Mouse (Mus musculus): ENCODE data around the gene Nceh1. TPM values are rescaled to one million over a fixed set of nuclear protein-coding genes. Genes with fewer than 3 reads are reported as not detected.
A peak's percentile ranks its signal among the peaks of the same experiment; 100 is the strongest.

The Nceh1 gene
- total and polyA plus RNA-seq, 3 experiments = 8.2 to 9.3 TPM; not detected in 1

GRCm38 (mm10) chr3:27237226-27237625 is 54.5 kb downstream of the Nceh1 start (continued):
- TF ChIP-seq SMC3 (IDR thresholded peaks at IDR 0.05; ENCODE audit: low read depth, low read length) (peak; percentile 78), CHD1 (IDR thresholded peaks at IDR 0.05; ENCODE audit: low read depth, low read length) (no peak), EP300 (IDR thresholded peaks at IDR 0.05; ENCODE audit: low read depth in 1 of 2, low read length in 2 of 2) (no peak), SIN3A (IDR thresholded peaks at IDR 0.05; ENCODE audit: low read length) (no peak), MAX (IDR thresholded peaks at IDR 0.05; ENCODE audit: low read length) (no peak), MAZ (IDR thresholded peaks at IDR 0.05; ENCODE audit: low read depth, low read length) (no peak), ZC3H11A (IDR thresholded peaks at IDR 0.05; ENCODE audit: low read depth, low read length) (peak; percentile 75), ZMIZ1 (IDR thresholded peaks at IDR 0.05; ENCODE audit: low read depth, low read length) (no peak), JUND (IDR thresholded peaks at IDR 0.05; ENCODE audit: low read depth, low read length) (no peak), ZNF384 (IDR thresholded peaks at IDR 0.05; ENCODE audit: low read depth, low read length) (peak; percentile 64), MYC (IDR thresholded peaks at IDR 0.05; ENCODE audit: low read depth, low read length) (0 out of 2 replicates have a peak, but pooled peaks have one; percentile 29), POLR2A (IDR thresholded peaks at IDR 0.05; ENCODE audit: control insufficient read depth in 1 of 2, insufficient read depth in 1 of 2, low read depth in 1 of 2, low read length in 2 of 2, poor library complexity in 1 of 2) (no peak), GATA1 (IDR thresholded peaks at IDR 0.05; ENCODE audit: low read depth, low read length) (no peak)

GRCm38 (mm10) chr3:27238563-27238962 is 55.8 kb downstream of the Nceh1 start:
- TF ChIP-seq SIN3A (IDR thresholded peaks at IDR 0.05; ENCODE audit: low read length) (no peak), CHD2 (IDR thresholded peaks at IDR 0.05; ENCODE audit: low read length) (no peak), RCOR1 (IDR thresholded peaks at IDR 0.05; ENCODE audit: low read depth, low read length) (no peak), NELFE (IDR thresholded peaks at IDR 0.05; ENCODE audit: low read depth, low read length) (no peak), ETS1 (IDR thresholded peaks at IDR 0.05; ENCODE audit: low read depth, low read length) (no peak), ZMIZ1 (IDR thresholded peaks at IDR 0.05; ENCODE audit: low read depth, low read length) (no peak), MYB (IDR thresholded peaks at IDR 0.05; ENCODE audit: low read depth, low read length) (no peak), USF2 (IDR thresholded peaks at IDR 0.05; ENCODE audit: borderline replicate concordance in 1 of 2, insufficient read depth in 1 of 2, low read depth in 1 of 2, low read length in 2 of 2) (no peak), USF1 (IDR thresholded peaks at IDR 0.05; ENCODE audit: low read depth, low read length) (no peak), EP300 (IDR thresholded peaks at IDR 0.05; ENCODE audit: low read depth in 1 of 2, low read length in 2 of 2) (no peak), ZNF384 (IDR thresholded peaks at IDR 0.05; ENCODE audit: low read depth, low read length) (no peak), MYC (IDR thresholded peaks at IDR 0.05; ENCODE audit: low read depth, low read length) (no peak), TAL1 (IDR thresholded peaks at IDR 0.05; ENCODE audit: low read length) (no peak), NRF1 (IDR thresholded peaks at IDR 0.05; ENCODE audit: insufficient read depth, low read depth, low read length, poor library complexity, severe bottlenecking) (no peak), MAX (IDR thresholded peaks at IDR 0.05; ENCODE audit: low read length) (no peak), POLR2A (IDR thresholded peaks at IDR 0.05; ENCODE audit: control insufficient read depth in 1 of 2, insufficient read depth in 1 of 2, low read depth in 1 of 2, low read length in 2 of 2, poor library complexity in 1 of 2) (no peak), SMC3 (IDR thresholded peaks at IDR 0.05; ENCODE audit: low read depth, low read length) (no peak)
- H3K27ac ChIP-seq (ENCODE audit: control insufficient read depth, low read depth, low read length) = no peak overlapping the region
- DNase-seq (ENCODE audit: low read depth, low spot score) = no peak
- H3K4me1 ChIP-seq (ENCODE audit: control insufficient read depth in 1 of 2, insufficient read depth in 2 of 2, low read length in 2 of 2) = 0 out of 4 replicates have a peak, but pooled peaks cover 0 to 2% of the 10 kb centered on the region in 2 experiments
- no peak overlapping the region for H3K9ac ChIP-seq (ENCODE audit: control insufficient read depth, low read depth, low read length, poor library complexity, severe bottlenecking)
- no peak overlapping the region for H3K4me3 ChIP-seq (ENCODE audit: control insufficient read depth in 1 of 2, insufficient read depth in 1 of 2, low read depth in 2 of 2, low read length in 2 of 2)
- H3K79me2 ChIP-seq (ENCODE audit: control insufficient read depth, insufficient read depth, low read length, poor library complexity) = no peaks in the 10 kb centered on the region
- H3K9me3 ChIP-seq (replicated peaks; ENCODE audit: insufficient read depth, low read length) = no peaks in the 10 kb centered on the region
- no peaks in the 10 kb centered on the region; a peak in 1 of 4 replicates for H3K36me3 ChIP-seq (ENCODE audit: control insufficient read depth in 1 of 2, insufficient read depth in 2 of 2, low read length in 2 of 2)
- H3K27me3 ChIP-seq (ENCODE audit: control insufficient read depth in 1 of 2, insufficient read depth in 2 of 2, low read length in 2 of 2) = no peaks in the 10 kb centered on the region

Data from MEL (cell line).